Mouse (Mus musculus): ENCODE results near the gene Nlgn3.

DNA sequence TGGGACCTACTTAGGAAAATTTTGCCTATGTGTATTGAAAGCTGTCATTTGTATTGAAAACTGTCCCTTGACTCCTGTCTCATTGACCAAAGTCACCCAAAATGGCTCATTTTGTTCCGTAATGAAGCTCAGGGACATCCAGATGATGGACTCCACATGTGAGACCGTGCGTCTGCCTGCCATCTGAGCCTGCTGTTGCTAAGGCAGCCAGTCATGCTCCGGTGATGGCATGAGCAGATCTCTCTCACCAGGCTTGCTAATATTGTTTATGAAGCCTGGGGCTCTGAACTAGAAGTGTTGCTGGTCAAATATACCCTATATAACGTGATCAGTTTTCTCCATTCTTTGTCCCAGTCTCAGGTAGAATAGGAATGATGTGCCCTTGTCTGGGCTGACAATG, 74.0 kb downstream of the Nlgn3 start:
- no peak for TF ChIP-seq GATA1 (IDR thresholded peaks at IDR 0.05; ENCODE audit: borderline replicate concordance, low read length)
- no peak for TF ChIP-seq FLI1 (IDR thresholded peaks at IDR 0.05; ENCODE audit: low read length)

All from megakaryocyte, embryonic 14.5 days (primary cell).